Mouse (Mus musculus) kidney, postnatal 10 days (tissue): Measurements from ENCODE around the gene Coa3.
A peak's percentile ranks its signal among the peaks of the same experiment; 100 is the strongest.

Experiments used
- DNase-seq: peaks from one replicate; pipeline ENCODE4 v3.0.0; 2021; ENCODE audit warnings: mixed read lengths

Coa3 gene

DNA sequence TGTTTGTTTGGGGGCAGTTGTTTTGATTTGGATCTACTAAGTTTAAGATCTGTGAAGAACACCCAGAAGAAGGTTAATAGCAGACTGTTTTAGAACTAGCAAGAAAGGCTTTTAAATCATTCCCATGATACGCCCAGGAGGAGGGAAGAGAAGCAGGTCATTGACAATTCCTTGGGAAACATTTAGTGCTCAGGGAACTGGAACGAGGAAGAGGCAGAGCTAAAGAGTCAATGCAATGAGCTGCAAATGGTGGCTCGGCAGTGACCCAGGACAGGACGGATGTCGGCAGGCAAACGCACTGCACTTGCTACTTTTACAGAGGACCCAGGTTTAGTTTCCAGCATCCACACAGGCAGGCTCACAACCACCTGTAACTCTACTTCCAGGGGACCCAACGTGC lies 1.9 kb upstream of the Coa3 start:
- no peak for DNase-seq

DNA sequence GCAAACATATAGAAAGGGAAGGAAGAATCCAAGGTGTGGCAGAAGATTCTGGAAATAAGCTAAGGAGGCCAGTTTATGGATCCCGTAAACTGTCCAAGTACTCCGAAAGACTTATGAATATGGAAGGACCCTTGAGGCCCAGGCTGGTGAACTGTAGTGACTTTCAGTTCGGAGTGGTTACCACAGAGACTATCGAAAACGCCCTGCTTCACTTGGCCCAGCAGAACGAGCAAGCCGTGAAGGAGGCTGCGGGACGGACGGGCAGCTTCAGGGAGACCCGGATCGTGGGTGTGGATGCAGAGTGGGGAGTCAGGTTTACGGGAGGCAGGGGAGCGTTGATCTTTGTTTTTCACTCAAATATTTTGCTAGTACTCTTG lies 267 bp upstream of the Coa3 start:
- no peak for DNase-seq

DNA sequence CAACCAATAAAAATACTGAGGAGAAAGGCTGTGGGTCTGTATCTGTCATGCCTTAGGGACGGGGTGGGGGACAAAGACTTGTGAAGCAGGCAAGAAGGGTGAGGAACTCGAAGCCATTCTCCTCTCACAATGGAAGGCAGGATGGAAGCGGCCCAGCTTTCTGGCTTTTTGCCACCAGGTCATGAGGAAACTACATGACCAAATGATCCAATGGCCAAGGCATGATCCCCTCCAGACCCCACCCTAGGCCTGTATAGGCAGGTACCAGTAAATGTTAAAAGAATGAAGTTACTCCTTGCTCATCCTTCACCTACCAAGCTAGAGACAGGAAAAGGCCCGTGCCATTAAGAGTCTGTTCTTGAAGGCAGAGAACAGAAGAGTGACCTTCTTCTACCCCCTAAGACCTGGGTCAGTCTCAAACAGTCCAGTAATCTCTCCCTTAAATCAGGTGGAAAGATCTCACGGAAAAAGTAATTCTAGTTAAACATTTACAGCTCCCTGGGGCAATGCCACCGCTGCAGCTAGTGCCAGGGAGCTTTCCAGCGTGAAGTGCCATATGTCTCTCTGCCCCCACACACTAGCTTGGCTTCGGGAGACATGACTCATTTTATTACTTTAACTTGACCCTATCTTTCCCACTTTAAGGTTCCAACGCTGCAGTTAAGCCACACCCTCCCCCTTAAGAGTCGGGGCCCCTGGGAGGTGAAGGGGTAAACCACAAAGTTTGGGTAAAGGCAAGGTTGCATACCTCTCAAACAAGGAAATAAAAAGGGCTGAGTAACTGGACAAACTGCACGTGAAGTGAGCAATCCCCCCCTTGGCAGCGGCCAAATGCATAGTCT lies 1.3 kb downstream of the Coa3 start:
- peak; percentile 71 for DNase-seq

DNA sequence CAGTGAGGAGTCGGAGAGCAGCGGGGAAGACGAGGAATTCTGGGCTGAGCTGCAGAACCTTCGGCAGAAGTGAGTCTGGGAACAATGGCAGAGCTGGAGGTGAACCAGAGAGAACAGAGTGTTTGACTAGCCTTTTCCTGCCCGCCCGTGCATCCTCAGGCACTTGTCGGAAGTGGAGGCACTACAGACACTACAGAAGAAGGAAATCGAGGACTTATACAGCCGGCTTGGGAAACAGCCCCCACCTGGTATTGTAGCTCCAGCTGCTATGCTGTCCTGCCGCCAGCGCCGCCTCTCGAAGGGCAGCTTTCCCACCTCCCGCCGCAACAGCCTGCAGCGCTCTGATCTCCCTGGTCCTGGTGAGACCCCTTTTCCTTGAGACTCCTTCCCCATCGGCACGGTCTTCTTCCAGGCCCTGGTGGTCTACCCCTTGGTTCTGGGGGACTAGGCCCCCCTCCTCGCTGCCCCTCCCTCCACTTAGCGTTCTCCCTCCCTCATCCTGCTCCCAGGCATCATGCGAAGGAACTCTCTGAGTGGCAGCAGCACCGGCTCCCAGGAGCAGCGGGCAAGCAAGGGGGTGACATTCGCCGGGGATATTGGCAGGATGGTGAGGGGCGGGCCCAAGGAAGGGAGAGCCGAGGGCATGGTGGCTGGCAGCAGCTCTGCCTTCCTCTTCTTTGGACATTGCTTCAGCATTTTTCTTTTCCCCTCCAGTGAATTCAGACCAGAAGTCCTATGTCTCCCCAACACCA lies 2.4 kb downstream of the Coa3 start:
- DNase-seq, result peak; percentile 42

DNA sequence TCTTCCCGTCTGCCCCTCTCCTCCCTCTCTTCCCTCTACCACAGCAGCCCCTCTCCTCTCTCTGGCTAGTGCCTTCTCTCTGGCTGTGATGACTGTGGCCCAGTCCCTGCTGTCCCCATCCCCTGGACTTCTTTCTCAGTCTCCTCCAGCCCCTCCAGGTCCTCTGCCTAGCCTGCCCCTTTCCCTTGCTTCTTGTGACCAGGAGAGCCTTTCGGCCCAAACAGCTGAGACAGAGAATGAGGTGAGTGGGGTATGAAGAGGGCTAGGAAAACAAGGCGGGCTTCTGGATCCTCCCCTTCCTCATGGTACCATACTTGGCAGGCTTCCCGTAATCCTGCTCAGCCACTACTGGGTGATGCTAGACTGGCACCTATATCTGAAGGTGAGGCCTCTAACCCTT lies 3.6 kb downstream of the Coa3 start:
- DNase-seq, result no peak

DNA sequence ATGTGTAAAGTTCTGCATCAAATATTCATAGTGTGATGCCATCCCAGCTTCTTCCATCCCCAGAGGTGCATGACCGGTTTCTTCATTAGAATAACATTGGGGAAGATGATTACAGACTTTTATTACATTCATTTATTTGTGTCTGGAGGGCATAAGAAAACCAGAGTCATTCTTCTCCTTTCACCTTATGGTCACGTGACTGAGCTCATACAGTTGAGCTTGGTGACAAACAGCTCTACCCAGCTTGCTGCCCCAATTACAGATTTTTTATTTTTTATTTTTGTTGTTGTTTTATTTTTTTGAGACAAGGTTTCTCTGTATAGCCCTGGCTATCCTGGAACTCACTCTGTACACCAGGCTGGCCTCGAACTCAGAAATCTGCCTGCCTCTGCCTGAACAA lies 6.5 kb downstream of the Coa3 start:
- no peak for DNase-seq

DNA sequence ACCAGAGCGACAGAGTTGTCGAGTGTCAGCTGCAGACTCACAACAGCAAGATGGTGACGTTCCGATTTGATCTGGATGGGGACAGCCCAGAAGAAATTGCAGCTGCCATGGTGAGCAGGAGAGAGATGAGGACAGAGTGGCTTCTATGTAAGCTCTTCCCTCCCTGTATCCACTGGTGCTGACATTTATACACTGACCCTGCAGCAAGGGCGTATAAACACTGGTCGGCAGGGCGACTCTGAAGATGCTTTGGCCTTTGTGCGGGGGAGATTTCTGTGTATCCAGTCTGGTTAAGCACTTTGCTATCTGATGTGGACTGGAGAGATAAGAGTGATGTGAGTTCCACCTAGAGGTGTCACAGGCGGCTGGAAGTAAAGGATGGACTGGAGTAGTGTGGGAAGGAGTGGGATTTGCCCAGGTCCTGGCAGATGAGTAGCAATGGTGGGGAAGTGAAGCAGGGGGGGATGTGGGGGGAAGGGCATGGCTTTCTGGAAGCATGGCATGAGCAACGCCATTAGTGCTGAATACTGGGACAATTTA lies 9.3 kb downstream of the Coa3 start:
- DNase-seq, result no peak

DNA sequence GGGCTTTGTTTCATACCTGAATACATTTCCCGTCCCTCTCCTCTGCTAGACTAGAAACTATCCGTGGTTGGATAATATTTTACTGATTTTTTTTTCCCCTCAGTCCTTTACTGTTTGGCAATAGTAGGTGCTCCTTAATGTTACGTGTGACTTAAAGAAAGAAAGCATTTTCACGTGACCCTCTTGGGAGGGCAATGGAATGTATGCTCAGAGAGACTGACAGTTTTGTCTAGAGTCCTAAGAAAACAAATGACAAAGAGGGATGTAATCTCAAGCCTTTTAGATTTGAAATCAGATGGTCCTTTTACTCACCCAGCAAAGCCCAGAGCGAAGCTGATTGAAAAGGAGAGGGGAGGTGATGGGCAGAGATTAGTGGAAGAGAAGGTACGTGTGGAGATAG lies 13.0 kb downstream of the Coa3 start:
- no peak for DNase-seq

DNA sequence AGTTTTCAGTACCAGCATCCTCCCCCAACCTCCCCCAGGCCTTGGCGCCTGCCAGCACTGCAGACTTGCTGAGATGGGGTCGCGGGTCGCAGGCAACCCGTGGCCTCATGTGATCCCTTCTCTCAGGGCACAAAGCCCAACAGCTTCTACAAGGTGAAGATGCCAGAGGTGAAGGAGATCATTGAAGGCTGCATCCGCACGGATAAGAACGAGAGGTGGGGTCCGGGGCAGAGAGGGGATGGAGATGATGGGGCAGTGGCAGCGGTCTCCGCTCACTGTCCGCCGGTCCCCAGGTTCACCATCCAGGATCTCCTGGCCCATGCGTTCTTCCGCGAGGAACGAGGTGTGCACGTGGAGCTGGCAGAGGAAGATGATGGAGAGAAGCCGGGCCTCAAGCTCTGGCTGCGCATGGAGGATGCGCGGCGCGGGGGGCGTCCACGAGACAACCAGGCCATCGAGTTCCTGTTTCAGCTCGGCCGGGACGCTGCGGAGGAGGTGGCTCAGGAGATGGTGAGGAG lies 13.9 kb downstream of the Coa3 start:
- DNase-seq, result no peak

DNA sequence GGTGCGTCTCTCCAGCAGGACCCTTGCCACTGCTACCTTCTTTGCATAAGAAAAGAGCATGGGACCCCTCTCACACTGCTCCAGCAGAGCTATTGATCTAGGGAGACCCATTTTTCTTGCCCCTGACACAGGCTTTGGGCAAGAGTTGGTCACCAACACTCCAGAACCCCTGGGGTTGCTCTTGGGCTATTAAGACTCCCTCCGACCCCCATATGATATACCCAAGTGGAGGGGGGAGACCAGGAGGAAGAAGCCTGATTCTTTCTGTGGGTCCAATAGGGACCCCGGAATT lies 15.0 kb downstream of the Coa3 start:
- DNase-seq, result no peak

DNA sequence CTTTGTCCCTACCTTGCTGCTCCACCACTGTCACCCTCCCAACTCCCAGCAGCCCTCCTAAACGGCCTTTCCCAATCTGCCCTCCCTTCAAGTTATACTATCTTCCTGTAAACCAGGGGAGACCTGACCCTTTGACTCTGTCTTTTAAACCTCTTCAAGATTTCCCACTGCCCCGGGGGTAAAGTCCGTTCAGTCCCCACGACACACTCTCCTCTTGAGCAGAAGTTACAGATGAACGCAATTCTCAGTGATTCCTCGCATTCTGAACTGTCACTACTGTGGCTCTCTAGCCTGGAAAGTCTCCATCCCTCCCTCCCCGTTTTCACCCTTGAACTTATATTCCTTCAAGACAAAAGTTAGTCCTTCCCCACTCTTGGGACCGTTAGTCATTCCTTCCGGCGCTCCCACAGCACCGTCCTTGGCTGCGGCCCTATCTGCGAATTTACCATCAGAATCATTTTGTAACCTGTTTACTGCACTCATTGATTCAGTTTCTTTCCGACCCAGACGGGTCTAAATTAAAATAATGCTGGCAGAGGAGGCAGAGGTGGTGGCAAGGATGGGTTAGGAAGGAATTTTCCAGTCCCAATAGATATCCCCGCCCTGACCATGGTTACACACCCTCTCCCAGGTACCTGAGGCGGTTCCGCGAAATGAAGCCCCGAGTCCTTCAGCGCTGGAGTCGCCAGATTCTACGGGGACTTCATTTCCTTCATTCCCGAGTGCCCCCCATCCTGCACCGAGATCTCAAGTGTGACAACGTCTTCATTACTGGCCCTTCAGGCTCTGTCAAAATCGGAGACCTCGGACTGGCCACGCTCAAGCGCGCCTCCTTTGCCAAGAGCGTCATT lies 15.6 kb downstream of the Coa3 start:
- DNase-seq, result no peak

DNA sequence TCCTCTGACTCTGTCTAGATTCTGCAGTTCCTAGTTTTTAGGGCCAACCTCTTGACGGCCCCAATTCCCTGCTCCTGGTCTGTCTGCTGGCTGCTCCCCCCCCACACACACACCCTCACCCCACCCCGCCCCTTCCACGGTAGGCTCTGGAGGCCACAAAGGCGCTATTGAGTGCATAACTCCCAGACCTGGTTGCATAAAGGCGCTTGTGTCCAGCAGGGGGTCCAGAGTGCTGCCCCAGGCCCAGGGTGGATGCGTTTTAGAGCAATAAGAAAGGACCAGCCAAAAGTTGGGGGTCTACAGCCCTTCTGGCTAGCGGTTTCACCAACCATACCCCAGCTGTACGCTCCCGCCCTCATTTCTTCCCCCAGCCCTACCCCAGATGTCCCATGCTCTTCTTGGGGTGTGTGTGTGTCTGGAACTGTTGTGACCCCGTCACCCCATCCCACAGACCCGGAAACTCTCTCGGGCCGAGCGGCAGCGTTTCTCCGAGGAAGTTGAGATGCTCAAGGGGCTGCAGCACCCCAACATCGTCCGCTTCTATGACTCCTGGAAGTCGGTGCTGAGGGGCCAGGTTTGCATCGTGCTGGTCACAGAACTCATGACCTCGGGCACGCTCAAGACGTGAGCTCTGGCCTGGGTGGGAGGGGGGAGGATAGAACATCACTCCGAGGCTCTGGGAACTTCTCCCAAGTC lies 16.5 kb downstream of the Coa3 start:
- peak; percentile 40 for DNase-seq

DNA sequence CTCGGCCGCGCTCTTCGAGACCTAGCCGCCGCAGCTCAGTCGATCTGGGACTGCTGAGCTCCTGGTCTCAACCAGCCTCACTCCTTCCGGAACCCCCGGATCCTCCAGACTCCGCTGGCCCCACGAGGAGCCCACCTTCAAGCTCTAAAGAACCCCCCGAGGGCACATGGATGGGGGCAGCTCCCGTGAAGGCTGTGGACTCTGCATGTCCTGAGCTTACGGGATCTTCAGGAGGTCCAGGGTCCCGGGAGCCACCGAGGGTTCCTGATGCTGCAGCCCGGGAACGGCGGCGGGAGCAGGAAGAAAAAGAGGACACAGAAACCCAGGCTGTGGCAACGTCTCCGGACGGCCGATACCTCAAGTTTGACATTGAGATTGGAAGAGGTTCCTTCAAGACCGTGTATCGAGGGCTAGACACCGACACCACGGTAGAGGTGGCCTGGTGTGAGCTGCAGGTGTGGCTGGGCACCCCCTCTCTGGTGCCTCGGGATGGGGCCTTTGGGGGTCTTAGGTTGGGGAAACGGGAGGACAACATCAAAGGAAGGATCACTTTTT lies 18.0 kb downstream of the Coa3 start:
- DNase-seq, result no peak

DNA sequence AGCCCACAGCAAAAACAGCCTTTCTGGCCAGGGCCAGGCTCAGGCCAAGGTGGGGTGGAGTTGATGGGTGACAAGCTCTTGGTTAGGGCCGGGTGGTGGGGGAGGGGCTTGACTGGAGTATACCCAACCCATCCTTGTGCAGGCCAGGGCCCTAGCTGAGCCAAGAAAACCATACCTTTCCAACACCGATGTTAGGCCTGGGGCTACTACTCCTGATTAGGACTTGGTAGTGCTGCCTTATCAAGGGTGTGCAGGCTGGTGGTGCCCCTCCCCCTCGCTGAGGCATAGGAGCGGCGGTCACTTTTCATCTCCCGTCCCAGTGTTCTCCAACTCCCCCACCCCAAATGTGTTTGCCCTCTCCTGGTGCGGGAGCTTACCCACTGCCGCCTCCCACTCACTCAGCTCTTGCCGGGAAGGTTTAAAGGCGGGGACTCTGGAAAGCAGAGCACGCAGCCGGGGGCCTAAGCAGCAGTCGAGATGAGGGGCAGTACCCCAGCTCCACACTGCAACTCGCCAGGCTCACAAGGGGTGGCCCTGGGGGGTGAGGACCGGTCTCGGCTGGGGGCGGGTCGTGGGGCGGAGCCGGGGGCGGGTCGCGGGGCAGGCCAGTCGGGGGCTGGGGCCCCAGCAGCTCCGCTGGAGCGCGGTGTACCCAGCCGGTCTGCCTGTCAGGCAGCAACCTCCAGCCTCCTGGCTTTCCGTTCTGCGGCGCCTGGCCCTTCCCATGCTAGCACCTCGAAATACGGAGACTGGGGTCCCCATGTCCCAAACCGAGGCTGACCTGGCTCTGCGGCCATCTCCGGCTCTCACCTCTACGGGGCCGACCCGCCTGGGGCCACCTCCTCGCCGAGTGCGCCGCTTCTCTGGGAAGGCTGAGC lies 18.7 kb downstream of the Coa3 start, which contains the start of gene Wnk4:
Wnk4 (plus strand) TSS at position 620 of the 878 bp plus-strand sequence.
- peak; percentile 91 for DNase-seq

DNA sequence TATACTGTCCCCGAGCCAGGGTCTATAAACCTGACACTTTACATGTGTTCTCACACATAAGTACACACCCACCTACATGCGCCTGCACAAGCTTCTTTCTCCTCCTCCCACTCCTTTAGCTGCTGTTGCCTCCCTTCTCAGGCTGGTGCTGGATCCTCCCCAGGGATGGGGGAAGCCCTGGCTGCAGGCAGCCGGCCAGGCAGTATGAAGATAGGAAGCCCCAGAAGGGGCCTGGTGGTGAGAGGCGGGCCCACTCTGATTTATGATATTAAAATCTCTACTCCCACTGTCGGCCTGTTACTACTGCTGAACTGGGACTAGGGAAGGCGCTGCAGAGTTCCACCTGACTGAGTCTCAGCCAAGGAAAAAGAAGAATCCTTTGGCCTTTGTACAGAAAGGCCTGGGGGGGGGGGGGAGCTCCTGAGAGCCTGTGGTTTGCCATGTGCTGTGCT lies 19.6 kb downstream of the Coa3 start:
- DNase-seq, result peak; percentile 75

DNA sequence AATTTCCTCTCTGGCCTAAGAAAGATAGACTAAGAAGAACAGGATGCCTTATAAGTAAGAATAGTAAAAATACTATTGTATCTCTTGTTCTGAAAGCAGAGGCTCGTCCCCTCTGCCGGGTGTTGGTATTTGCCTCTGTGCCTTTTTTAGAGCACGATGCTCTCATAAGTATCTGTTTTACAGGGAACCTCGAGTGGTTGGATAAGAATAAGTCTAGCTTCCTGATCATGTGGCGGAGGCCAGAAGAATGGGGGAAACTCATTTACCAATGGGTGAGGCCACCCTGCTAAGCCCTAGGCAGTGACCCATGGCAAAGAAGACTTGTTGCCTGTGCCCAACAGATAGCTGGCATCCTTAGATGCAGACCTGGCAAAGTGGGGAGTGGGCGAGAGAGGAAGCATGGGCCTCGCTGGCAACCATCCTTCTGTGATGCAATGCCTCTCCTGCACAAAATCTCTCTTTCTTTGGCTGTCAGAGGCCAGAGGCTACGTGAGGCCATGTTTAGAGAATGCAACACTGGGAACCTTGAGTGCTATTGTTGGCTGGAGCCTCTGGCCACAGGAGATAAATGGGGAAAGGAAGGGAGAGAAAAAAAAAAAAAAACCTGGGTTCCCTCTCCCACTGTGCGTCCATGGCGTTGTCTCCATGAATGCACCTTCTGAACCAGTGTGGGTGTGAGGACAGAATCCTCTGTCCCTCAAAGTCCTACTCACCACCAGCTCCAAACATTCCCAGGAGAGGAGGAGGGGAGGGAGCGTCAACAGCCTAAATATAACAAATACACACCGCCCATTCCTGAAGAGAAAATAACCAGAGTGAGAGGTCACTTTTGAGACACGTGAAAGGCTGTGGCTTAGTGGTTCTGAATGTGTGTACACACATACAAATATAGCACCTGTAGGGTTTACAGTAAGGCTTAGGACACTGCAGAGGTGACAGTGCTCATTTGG lies 22.8 kb downstream of the Coa3 start:
- DNase-seq, result no peak

DNA sequence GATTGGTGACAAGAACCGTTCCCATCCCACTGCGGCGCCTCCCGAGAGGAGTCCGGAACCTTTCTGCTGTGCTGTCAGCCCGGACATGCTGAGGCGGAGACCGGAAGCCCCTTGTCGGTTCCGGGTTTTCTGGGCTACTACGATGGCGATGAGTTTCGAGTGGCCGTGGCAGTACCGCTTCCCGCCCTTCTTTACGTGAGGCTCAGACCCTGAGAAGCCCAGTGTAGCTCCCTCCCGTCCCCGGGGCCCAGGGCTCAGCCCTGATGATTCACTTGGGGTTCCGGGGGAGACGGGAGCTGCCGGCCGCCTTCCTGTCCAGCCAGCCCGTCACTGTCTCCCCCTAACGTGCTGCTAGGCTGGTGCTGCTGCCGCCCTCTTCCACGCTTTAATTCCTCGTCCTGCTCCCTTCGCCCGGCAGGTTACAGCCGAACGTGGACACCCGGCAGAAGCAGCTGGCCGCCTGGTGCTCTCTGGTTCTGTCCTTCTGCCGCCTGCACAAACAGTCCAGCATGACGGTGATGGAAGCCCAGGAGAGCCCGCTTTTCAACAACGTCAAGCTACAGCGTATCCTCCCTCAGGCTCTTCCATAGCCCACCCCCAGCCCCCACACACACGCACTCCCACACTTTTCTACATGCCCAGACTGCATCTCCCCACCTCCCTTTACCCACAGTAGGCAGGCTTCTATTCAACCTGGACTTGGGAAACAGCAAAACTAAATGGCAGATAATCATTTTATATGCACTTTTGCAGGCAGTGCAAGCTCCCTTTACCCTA lies 25.1 kb downstream of the Coa3 start, which contains the start of gene Vps25:
Vps25 (plus strand) TSS at position 95 of the 777 bp plus-strand sequence.
- DNase-seq, result peak; percentile 92

DNA sequence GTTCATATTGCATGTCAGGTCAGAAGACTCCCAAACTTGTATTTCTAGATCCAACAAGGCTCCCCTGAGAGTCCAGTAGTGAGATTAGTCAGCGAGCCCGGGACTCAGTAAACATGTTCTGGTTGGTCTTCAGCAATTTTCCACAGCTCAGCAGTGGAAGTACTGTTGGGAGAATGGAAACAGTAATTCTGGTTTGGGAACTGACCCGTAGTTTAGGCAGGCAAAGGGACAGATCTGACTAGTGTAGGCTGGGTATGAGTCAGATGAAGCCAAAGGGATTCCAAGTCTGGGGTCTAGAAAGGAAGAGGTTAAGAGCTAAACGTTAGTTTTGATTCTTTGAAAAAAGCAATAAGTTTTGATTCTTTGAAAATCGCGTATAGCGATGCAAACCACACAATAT lies 26.0 kb downstream of the Coa3 start:
- no peak for DNase-seq

DNA sequence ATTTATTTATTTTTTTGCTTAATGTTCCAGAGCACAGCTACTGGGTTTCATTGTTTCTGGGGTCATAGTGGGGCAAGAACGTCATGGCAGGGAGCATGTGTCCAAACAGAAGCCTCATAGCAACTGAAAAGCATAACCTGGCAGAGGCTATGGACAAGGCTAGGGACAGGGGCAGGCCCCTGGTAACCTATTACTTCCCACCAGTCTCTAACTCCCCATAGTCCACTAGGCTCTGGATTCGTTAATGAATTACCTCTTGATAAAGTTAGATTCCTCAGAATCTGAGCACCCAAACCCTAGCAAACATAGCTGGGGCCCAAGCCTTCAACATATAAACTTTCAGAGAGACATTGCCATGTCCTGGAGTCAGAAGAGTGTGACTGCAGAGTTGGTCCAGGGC lies 27.9 kb downstream of the Coa3 start:
- DNase-seq, result no peak
